Mouse (Mus musculus) T-helper 17 cell (primary cell): ENCODE results near the gene Dctn3.

ENCODE experiments used
- in situ Hi-C, 2 experiments: fragments of 300-600 bp; cut with MboI, MseI; formaldehyde crosslinking; loops; 1 replicate in 1 of 2; 2 replicates in 1 of 2; pipeline ENCODE4 v1.15.1; 2025; ENCODE audit warnings: high pct_unique_total_duplicates in 2 of 2

Dctn3 gene

GRCm38 (mm10) chr4:41722918-41723351 is at the start of gene Dctn3:
Dctn3 (minus strand) TSS chr4:41723170.
- in situ Hi-C loops = loop anchor here (10.0 to 25.0 kb wide), 4 partner anchors 1011 to 1722 kb away; partner anchors contain the start of genes Aptx (in 2 of the 2), Dnaja1 (in 2 of the 2), Tesk1 (in 2 of the 2) and Fam166b (in 1 of the 2)

- in situ Hi-C loops = loop anchor here in 1 of 2 experiments (5.0 to 25.0 kb wide), 3 partner anchors 398 to 890 kb away; partner anchors contain the start of genes Ccl21b, Ccl27b and Gm13305
These were observed 44.3 kb upstream of the Dctn3 start for GRCm38 (mm10) chr4:41767301-41767700.

- in situ Hi-C loops = loop anchor here in 1 of 2 experiments (10.0 to 25.0 kb wide), 2 partner anchors 402 to 499 kb away; partner anchors contain the start of genes Ccl21b and Gm13305
These were observed 40.2 kb upstream of the Dctn3 start for GRCm38 (mm10) chr4:41763176-41763575.

GRCm38 (mm10) chr4:41762688-41763114 is 39.7 kb upstream of the Dctn3 start:
- in situ Hi-C loops = loop anchor here in 1 of 2 experiments (10.0 to 25.0 kb wide), 2 partner anchors 402 to 500 kb away; partner anchors contain the start of genes Ccl21b and Gm13305

- in situ Hi-C loops = loop anchor here in 1 of 2 experiments (10.0 to 25.0 kb wide), 2 partner anchors 403 to 500 kb away; partner anchors contain the start of genes Ccl21b and Gm13305
These were observed 39.2 kb upstream of the Dctn3 start for GRCm38 (mm10) chr4:41762099-41762687.

- in situ Hi-C loops = loop anchor here in 1 of 2 experiments (10.0 to 25.0 kb wide), 2 partner anchors 403 to 501 kb away; partner anchors contain the start of genes Ccl21b and Gm13305
These were observed 38.7 kb upstream of the Dctn3 start for GRCm38 (mm10) chr4:41761680-41762079.

- in situ Hi-C loops = loop anchor here in 1 of 2 experiments (10.0 to 25.0 kb wide), 2 partner anchors 404 to 501 kb away; partner anchors contain the start of genes Ccl21b and Gm13305
These were observed 37.9 kb upstream of the Dctn3 start for GRCm38 (mm10) chr4:41760911-41761310.

- in situ Hi-C loops = loop anchor here in 1 of 2 experiments (10.0 to 25.0 kb wide), 2 partner anchors 404 to 502 kb away; partner anchors contain the start of genes Ccl21b and Gm13305
These were observed 37.3 kb upstream of the Dctn3 start for GRCm38 (mm10) chr4:41760288-41760721.

GRCm38 (mm10) chr4:41759656-41760287 is 36.8 kb upstream of the Dctn3 start:
- in situ Hi-C loops = loop anchor here (10.0 to 25.0 kb wide), 4 partner anchors 155 to 505 kb away; partner anchors contain the start of genes Ccl21b (in 1 of the 2) and Gm13305 (in 1 of the 2)

- in situ Hi-C loops = loop anchor here (10.0 to 25.0 kb wide), 3 partner anchors 156 to 506 kb away; partner anchors contain the start of gene Ccl21b (in 1 of the 2)
These were observed 36.2 kb upstream of the Dctn3 start for GRCm38 (mm10) chr4:41759206-41759605.

- in situ Hi-C loops = loop anchor here (10.0 to 25.0 kb wide), 3 partner anchors 156 to 506 kb away; partner anchors contain the start of gene Ccl21b (in 1 of the 2)
These were observed 35.7 kb upstream of the Dctn3 start for GRCm38 (mm10) chr4:41758701-41759100.

GRCm38 (mm10) chr4:41758021-41758420 is 35.1 kb upstream of the Dctn3 start:
- in situ Hi-C loops = loop anchor here (10.0 to 25.0 kb wide), 3 partner anchors 157 to 507 kb away; partner anchors contain the start of gene Ccl21b (in 1 of the 2)

GRCm38 (mm10) chr4:41757321-41757720 is 34.4 kb upstream of the Dctn3 start:
- in situ Hi-C loops = loop anchor here (10.0 to 25.0 kb wide), 3 partner anchors 157 to 507 kb away; partner anchors contain the start of gene Ccl21b (in 1 of the 2)

- in situ Hi-C loops = loop anchor here (10.0 to 25.0 kb wide), 3 partner anchors 158 to 508 kb away; partner anchors contain the start of gene Ccl21b (in 1 of the 2)
These were observed 33.5 kb upstream of the Dctn3 start for GRCm38 (mm10) chr4:41756440-41756839.

GRCm38 (mm10) chr4:41755338-41756305 is 32.7 kb upstream of the Dctn3 start, which contains the start of gene Sigmar1:
Sigmar1 (minus strand) TSS chr4:41756157.
- in situ Hi-C loops = loop anchor here (10.0 to 25.0 kb wide), 3 partner anchors 159 to 509 kb away; partner anchors contain the start of gene Ccl21b (in 1 of the 2)

- in situ Hi-C loops = loop anchor here (10.0 to 25.0 kb wide), 3 partner anchors 160 to 510 kb away; partner anchors contain the start of gene Ccl21b (in 1 of the 2)
These were observed 31.9 kb upstream of the Dctn3 start, which contains the start of gene Galt for GRCm38 (mm10) chr4:41754797-41755337. Galt (plus strand) TSS chr4:41755228.

GRCm38 (mm10) chr4:41745021-41745420 is 22.1 kb upstream of the Dctn3 start:
- in situ Hi-C loops = loop anchor here in 1 of 2 experiments (10.0 kb wide), 1 partner anchor 770 kb away; the partner anchor contains the start of gene Nfx1

- in situ Hi-C loops = loop anchor here in 1 of 2 experiments (10.0 kb wide), 1 partner anchor 769 kb away; the partner anchor contains the start of gene Nfx1
These were observed 21.2 kb upstream of the Dctn3 start for GRCm38 (mm10) chr4:41744131-41744530.

- in situ Hi-C loops = loop anchor here in 1 of 2 experiments (10.0 kb wide), 1 partner anchor 766 kb away; the partner anchor contains the start of gene Nfx1
These were observed 18.2 kb upstream of the Dctn3 start for GRCm38 (mm10) chr4:41741158-41741560.
